Mouse (Mus musculus) adrenal gland, adult 18-20 months (tissue): ENCODE data around the gene Rpl5. TPM values are rescaled to one million over a fixed set of nuclear protein-coding genes. Genes with fewer than 3 reads are reported as not detected.

Source experiments
- DNase-seq, 2 experiments: peaks; one replicate each; pipeline ENCODE4 v3.0.0; 2021 to 2022; ENCODE audit warnings: low spot score in 2 of 2
- total RNA-seq, 2 experiments: library from RNA; stranded (reverse); gene quantifications; 1 replicate in 1 of 2; 2 replicates in 1 of 2; pipeline ENCODE4 v1.2.3; 2021

Gene Rpl5
- total RNA-seq, 2 experiments from 2014 or later, result 57.0 to 65.2 TPM

GRCm38 (mm10) chr5:107939701-107940100, 39.4 kb downstream of the Rpl5 start:
- no peak for DNase-seq

DNA sequence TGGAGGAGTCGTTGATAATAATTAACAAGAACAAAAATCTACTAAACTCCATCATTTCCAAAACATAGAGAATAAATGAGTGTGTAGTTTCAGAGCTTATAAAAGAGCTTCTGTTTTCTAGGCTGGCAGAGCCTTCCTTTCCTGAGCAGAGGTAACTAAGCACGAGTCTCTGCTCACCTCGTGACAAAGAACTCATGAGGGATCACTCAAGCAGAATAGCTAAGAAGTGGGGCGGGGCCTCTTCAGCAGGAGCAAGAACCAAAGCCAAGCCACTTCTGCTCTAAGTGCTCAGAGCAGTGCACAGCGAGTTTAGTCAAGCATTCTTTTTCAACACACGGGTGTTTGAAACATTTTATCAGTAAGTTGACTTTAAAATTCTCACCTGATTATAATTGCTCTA, 40.9 kb downstream of the Rpl5 start:
- no peak for DNase-seq

DNA sequence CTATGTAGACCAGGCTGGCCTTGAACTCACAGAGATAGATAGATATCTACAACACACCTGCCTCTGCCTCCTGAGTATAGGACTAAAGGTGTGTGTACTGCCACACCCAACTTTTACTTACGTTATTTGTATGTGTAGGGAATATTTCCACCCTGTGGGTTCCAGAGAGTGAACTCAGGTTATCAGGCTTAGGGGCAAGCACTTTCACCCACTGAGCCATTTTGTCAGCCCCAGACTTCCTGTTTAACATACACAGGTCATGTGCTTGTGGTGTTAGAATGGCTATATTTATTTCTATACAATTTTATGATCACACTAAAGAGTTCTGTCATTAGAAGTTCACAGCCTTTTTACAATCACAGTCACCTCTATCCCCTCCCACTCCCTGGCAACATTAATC, 42.6 kb downstream of the Rpl5 start:
- no peak for DNase-seq

GRCm38 (mm10) chr5:107943526-107943925, 43.2 kb downstream of the Rpl5 start:
- no peak for DNase-seq

GRCm38 (mm10) chr5:107946475-107946874, 46.2 kb downstream of the Rpl5 start:
- DNase-seq, result no peak

DNA sequence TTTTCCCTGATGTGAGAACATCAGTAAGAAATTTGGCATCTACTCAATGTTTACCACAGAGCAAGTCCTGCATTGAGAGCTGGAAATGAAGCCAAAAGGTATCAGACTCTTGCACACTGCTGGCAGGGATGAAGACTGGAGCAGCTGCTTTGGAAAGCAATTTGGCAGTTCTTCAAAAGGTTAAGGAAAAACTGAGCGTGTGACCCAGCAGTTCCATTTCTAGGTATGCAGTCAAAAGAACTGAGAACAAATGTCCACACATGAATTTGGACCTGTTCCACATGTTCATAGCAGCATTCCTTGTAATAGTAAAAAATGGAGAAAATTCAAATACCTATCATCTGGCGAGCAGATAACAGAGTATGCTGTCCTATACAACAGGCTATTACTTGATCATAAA, 47.2 kb downstream of the Rpl5 start:
- DNase-seq, result no peak

DNA sequence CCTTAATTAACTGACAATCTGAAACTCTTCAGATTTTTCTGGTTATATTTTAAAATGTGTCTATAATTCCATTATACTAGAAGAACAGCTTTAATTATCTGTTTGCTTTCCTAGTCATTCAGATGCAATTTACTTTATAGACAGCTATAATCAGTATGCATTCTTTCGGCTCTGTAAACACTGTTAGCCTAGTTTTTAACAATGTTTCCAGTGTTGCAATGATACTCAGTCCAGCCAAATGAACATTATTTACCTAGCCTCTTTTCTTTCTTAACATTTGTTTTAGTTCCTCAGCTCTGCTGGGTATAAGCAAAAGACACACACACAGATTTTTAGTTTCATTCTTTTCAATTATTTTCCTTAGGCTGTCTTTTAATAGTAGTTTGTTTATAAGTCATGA, 48.6 kb downstream of the Rpl5 start:
- DNase-seq, result no peak

DNA sequence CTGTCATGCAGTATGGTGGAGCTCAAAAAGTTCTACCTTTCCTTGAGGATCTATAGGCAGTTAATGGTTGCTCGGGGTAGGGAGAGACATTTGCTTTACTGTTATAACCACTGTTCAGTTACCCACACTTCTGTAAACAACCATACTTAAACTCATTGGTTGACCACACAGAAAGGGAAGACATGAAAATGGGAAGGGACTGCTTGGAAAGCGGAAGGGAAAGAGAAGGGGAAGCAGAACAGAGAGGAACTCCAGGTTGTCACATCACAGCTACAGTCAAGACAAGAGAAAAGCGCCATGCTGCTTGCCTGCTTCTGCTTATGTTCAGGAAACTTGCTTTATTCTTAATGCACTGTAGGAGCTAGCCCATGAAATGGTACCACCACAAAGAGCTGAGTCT, 49.3 kb downstream of the Rpl5 start:
- DNase-seq, result no peak

DNA sequence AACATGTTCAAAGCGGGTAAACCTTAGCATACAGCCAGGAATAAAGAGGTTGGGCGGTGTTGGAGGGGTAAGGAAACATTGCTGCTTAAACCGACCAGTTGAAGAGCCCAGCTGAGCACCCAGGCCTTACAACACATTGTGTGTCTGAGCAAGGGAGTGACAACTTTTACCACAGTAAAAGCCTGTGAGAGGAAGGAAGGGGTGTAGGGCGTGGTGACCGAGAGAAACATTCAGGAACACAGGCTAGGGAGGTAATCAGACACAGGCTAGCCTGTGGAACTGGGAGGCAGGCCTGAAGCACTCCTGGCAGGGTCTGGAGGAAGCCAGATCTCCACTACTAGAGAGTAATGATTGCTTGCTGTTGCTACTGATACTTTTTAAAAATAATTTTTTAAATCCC, 50.3 kb downstream of the Rpl5 start:
- no peak for DNase-seq

Other genes starting within 250 kb of the Rpl5 start
- gene Gfi1, start 174.5 kb upstream of the Rpl5 start, total RNA-seq, result under 1 TPM in 1 of 2 experiments, not detected in 1; 0.32 TPM
- not detected for gene Ube2d2b, start 70.4 kb upstream of the Rpl5 start, total RNA-seq
- 10 to 100 TPM; 46.2 to 61.5 TPM for gene Evi5, start 25.4 kb upstream of the Rpl5 start, total RNA-seq
- gene Fam69a, start 86.6 kb downstream of the Rpl5 start, total RNA-seq, result 1 to 10 TPM; 3.7 to 5.2 TPM
- gene Mtf2, start 165.2 kb downstream of the Rpl5 start, total RNA-seq, result 10 to 100 TPM; 16.4 to 27.0 TPM
- gene Tmed5, start 232.1 kb downstream of the Rpl5 start, total RNA-seq, result 10 to 100 TPM; 73.0 to 74.1 TPM
- gene Ccdc18, start 232.4 kb downstream of the Rpl5 start, total RNA-seq, result under 1 TPM; 0.45 to 0.63 TPM